Mouse (Mus musculus) G1E (cell line): ENCODE results near the gene Maml3. TPM values are rescaled to one million over a fixed set of nuclear protein-coding genes. Genes with fewer than 3 reads are reported as not detected.

Experiments used
- ATAC-seq: 2 replicates; pipeline ENCODE4 v1.8.0; 2016; ENCODE audit warnings: mild to moderate bottlenecking; ENCODE audit not compliant: insufficient number of reproducible peaks, poor library complexity, low FRiP score, severe bottlenecking; ENCODE audit errors: extremely low read depth
- DNase-seq: peaks from one replicate; pipeline ENCODE4 v3.0.0; 2012; ENCODE audit warnings: low spot score
- H3K27me3 ChIP-seq: 2 replicates; pipeline ENCODE4 v1.6.1; 2012; ENCODE audit warnings: mild to moderate bottlenecking, low read length, inconsistent platforms; ENCODE audit not compliant: insufficient read depth
- H3K36me3 ChIP-seq: replicated peaks from 2 replicates; pipeline ENCODE3; 2012; ENCODE audit warnings: mild to moderate bottlenecking, inconsistent platforms
- H3K4me1 ChIP-seq: 2 replicates; pipeline ENCODE4 v1.6.1; 2012; ENCODE audit warnings: low read depth, low read length, inconsistent platforms, mixed read lengths; ENCODE audit not compliant: insufficient read depth
- H3K4me3 ChIP-seq: 2 replicates; pipeline ENCODE4 v1.5.1; 2012; ENCODE audit warnings: low read depth, mild to moderate bottlenecking, inconsistent platforms, low read length, moderate library complexity, mixed read lengths
- H3K9me3 ChIP-seq: replicated peaks from 2 replicates; pipeline ENCODE4 v1.6.1; 2012; ENCODE audit warnings: inconsistent platforms
- CTCF ChIP-seq: IDR thresholded peaks from 2 replicates; pipeline ENCODE4 v1.5.1; 2012; ENCODE audit warnings: low read depth, low read length, inconsistent platforms, mixed read lengths
- GATA1 ChIP-seq: IDR thresholded peaks from 2 replicates; pipeline ENCODE4 v1.6.1; 2012; ENCODE audit warnings: borderline replicate concordance, low read length, inconsistent platforms, mixed read lengths
- GATA2 ChIP-seq: IDR thresholded peaks from 2 replicates; pipeline ENCODE4 v1.6.1; 2012; ENCODE audit warnings: low read depth, low read length, inconsistent platforms, borderline replicate concordance
- POLR2AphosphoS5 ChIP-seq: IDR thresholded peaks from 2 replicates; pipeline ENCODE4 v1.6.1; 2012; ENCODE audit warnings: low read depth, low read length, inconsistent platforms; ENCODE audit not compliant: insufficient replicate concordance
- TAL1 ChIP-seq: conservative IDR thresholded peaks from 2 replicates; pipeline ENCODE4 v1.6.1; 2012; ENCODE audit warnings: low read depth, low read length, inconsistent platforms, mixed read lengths
- polyA plus RNA-seq: library from polyadenylated mRNA; stranded (reverse); fragments of >175 nt; gene quantifications from 2 replicates; pipeline ENCODE4 v1.2.3, GENCODE M21; 2012
- total RNA-seq, 2 experiments: library from RNA; stranded (forward) in 1 of 2; stranded (reverse) in 1 of 2; fragments of 200-1000 nt in 1 of 2; fragments of >200 nt in 1 of 2; fragmentation: Nextera tagmentation in 1 of 2; gene quantifications; 2 replicates each; pipeline ENCODE4 v1.2.3; 2014 to 2017

The Maml3 gene
- total and polyA plus RNA-seq, 3 experiments: 0.01 to 0.49 TPM; not detected in 1

GRCm38 (mm10) chr3:51958751-51959150 is 146.1 kb downstream of the Maml3 start:
- DNase-seq (no peak), ATAC-seq (no peak)
- Histone ChIP-seq H3K36me3 (no peaks in the 10 kb centered on the region), H3K4me1 (no peaks in the 10 kb centered on the region), H3K4me3 (no peak overlapping the region), H3K9me3 (no peaks in the 10 kb centered on the region), H3K27me3 (no peaks in the 10 kb centered on the region)
- no peak for TF ChIP-seq GATA2
- TF ChIP-seq POLR2AphosphoS5: no peak
- TF ChIP-seq TAL1: no peak
- no peak for TF ChIP-seq GATA1
- no peak for TF ChIP-seq CTCF

DNA sequence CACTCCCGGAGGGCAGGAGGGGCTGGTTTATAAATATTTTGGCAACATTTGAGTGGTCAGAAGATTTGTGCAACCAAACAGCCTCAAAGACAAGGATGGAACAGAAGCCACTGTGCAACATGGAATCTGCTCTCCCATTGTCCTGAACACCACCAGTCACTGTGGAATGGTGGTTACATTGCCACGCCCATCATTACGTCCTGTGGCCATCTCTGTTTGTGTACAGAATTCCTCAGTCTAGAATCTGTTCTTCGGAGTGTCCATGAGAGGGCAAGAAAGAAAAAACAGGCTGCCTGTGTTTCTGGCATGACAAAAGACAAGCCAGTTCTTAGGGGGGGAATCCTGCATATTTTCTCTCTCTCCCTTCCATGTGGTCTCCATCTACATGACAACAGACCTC is 150.4 kb downstream of the Maml3 start:
- H3K4me1 ChIP-seq: no peaks in the 10 kb centered on the region
- H3K36me3 ChIP-seq: no peaks in the 10 kb centered on the region
- no peaks in the 10 kb centered on the region for H3K27me3 ChIP-seq
- TF ChIP-seq GATA1 (no peak), GATA2 (no peak), POLR2AphosphoS5 (no peak), TAL1 (no peak), CTCF (no peak)
- no peak overlapping the region for H3K4me3 ChIP-seq
- no peaks in the 10 kb centered on the region for H3K9me3 ChIP-seq
- DNase-seq (no peak), ATAC-seq (no peak)

GRCm38 (mm10) chr3:51953927-51954326 is 150.9 kb downstream of the Maml3 start:
- Histone ChIP-seq H3K4me3 (no peak overlapping the region), H3K36me3 (no peaks in the 10 kb centered on the region), H3K4me1 (no peaks in the 10 kb centered on the region), H3K9me3 (no peaks in the 10 kb centered on the region), H3K27me3 (no peaks in the 10 kb centered on the region)
- no peak for DNase-seq
- ATAC-seq: no peak
- no peak for TF ChIP-seq GATA1
- TF ChIP-seq GATA2: no peak
- no peak for TF ChIP-seq POLR2AphosphoS5
- TF ChIP-seq CTCF: no peak

DNA sequence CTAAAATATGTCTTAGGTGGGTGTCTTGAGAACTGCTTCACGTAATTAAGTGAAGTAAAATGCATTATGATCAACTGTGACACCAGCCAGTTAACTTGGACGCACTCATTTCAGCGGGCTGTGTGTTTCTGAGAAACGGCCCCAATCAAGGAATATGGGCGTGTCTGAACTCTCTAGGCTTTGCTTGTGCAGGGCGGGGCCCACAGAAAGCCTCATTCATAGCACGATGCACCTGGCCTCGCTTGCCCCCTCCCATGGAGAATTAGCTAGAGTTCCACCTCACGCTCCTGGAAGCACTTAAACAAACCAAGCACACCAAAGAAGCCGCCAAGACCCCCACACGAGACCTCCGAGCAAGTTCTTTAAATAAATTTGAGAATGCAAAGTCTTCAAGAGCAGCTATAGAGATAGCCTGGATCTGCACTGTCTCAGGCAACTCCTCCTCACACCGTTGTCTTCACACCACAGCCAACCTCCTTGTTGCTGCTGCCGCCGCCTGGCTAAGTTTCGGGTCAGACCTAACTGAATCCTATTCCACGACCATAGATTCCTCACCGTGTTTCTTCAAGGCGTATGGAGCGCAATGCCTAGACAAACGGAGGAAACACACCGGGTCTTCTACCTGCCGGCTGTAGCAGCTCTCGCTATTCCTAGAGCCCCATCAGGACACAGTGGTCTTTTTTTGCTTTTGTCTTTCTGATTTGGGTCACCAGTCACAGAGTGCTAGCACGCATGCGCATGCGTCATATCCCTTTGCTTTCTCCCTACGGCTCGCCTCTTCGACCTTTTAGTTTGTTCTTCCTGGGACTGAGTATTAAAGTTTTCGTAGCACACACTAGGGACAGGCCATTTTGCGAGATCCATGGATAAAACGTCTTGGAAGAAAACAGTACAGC is 151.9 kb downstream of the Maml3 start:
- Histone ChIP-seq H3K27me3 (no peaks in the 10 kb centered on the region), H3K4me1 (no peaks in the 10 kb centered on the region), H3K9me3 (no peaks in the 10 kb centered on the region), H3K4me3 (no peak overlapping the region), H3K36me3 (no peaks in the 10 kb centered on the region)
- ATAC-seq (no peak), DNase-seq (no peak)
- TF ChIP-seq GATA1: no peak
- TF ChIP-seq CTCF: no peak
- no peak for TF ChIP-seq TAL1
- no peak for TF ChIP-seq GATA2
- TF ChIP-seq POLR2AphosphoS5: no peak

GRCm38 (mm10) chr3:51952267-51952666 is 152.6 kb downstream of the Maml3 start:
- no peak for ATAC-seq

DNA sequence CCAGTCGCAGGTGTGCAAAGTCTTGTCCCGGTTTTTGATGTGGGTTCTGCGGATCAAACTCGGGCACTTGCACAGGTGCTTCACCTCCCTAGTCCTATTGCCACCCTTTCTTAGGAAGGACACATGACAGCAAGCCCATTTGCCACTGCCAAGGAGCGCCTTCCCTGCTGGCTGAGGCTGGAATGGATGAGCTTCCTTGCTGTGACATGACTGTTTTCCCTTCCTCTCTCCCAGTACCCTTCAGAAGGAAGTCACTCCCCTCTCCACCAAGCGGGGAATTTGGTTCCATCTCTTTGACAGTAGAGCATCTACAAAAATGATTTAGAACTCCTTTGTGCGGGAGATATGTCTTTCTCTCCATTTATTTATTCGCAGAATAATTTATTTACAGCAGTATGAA is 155.2 kb downstream of the Maml3 start:
- no peak for DNase-seq
- no peak overlapping the region for H3K4me3 ChIP-seq
- no peaks in the 10 kb centered on the region for H3K4me1 ChIP-seq
- no peaks in the 10 kb centered on the region for H3K27me3 ChIP-seq
- H3K9me3 ChIP-seq: no peaks in the 10 kb centered on the region
- ATAC-seq: no peak
- H3K36me3 ChIP-seq: no peaks in the 10 kb centered on the region
- TF ChIP-seq GATA2 (no peak), TAL1 (no peak), GATA1 (no peak), POLR2AphosphoS5 (no peak), CTCF (no peak)

More at GRCm38 (mm10) chr3:51952267-51952666, 152.6 kb downstream of the Maml3 start:
- Histone ChIP-seq H3K4me1 (no peaks in the 10 kb centered on the region), H3K27me3 (no peaks in the 10 kb centered on the region), H3K36me3 (no peaks in the 10 kb centered on the region), H3K4me3 (no peak overlapping the region), H3K9me3 (no peaks in the 10 kb centered on the region)
- no peak for DNase-seq
- no peak for TF ChIP-seq POLR2AphosphoS5
- TF ChIP-seq GATA2: no peak
- TF ChIP-seq GATA1: no peak
- no peak for TF ChIP-seq TAL1
- TF ChIP-seq CTCF: no peak

GRCm38 (mm10) chr3:51947168-51947567 is 157.7 kb downstream of the Maml3 start:
- Histone ChIP-seq H3K36me3 (no peaks in the 10 kb centered on the region), H3K9me3 (no peaks in the 10 kb centered on the region), H3K27me3 (no peaks in the 10 kb centered on the region), H3K4me1 (no peaks in the 10 kb centered on the region), H3K4me3 (no peak overlapping the region)
- ATAC-seq: no peak
- TF ChIP-seq TAL1: no peak
- TF ChIP-seq GATA1: no peak
- no peak for TF ChIP-seq GATA2
- no peak for TF ChIP-seq CTCF
- TF ChIP-seq POLR2AphosphoS5: no peak
- DNase-seq: no peak
